In the genomic region with DNA sequence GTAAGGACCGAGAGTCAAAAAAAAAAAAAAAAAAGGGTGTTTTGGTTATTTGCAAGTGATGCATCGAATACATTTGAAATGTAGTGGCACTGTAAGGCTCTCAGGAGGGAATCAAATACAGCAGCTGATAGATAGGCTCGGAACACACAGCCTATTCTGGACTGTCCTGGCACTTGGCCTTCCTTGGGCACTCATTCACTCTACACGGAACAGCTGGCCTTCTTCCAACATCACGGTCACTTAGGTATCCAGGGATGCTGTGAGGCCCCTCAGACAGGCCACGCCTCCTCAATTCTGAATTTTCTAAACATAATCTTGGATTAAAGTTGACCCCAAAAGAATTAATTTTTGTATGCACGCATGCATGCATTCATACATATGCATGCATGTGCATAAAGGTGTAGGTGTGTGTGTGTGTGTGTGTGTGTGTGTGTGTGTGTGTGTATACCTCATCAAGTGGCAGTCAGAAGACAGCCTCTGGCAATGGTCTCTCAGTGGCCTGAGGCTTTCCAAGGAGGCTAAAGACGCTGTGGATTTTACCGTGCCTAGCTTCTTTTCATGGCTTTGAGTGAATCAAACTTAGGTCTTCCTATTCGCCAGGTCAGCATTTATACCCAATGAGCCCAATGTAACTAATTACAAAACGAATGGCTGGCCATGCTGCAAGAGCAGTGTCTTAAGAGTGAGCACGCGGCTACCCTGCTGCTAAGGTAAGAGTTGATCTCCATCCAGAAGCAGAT, we compare ENCODE assay signal across 11 mouse cellular contexts.
DNase-seq lines count a peak whose midpoint lies in the region; ATAC-seq and TF ChIP-seq lines count a peak whose summit lies in the region.
"Had no signal": no experiment of that assay in that cellular context is flagged by ENCODE, and none has a peak within 500 bp of the region (broad histone marks: within the 10 kb centered on the region; RNA-seq: fewer than 3 reads in every experiment).

No protein-coding gene starts in this region.

- H3K36me3 ChIP-seq in heart, embryonic 11.5 days (ENCODE audit: control insufficient read depth, insufficient read depth, low read length), result peaks cover 9% of the 10 kb centered on the region
- peaks cover 45% of the 10 kb centered on the region for H3K36me3 ChIP-seq in liver, adult 2 months (ENCODE audit: control insufficient read depth, insufficient read depth, low read length)
- peaks cover 24% of the 10 kb centered on the region for H3K36me3 ChIP-seq in hindbrain, embryonic 16.5 days (ENCODE audit: control insufficient read depth, insufficient read depth, low read length)
- H3K36me3 ChIP-seq in neural tube, embryonic 15.5 days, result peaks cover 36% of the 10 kb centered on the region
- H3K36me3 ChIP-seq: liver, embryonic 15.5 days had no signal

- no peak overlapping the region for H3K9ac ChIP-seq in heart, embryonic 11.5 days (ENCODE audit: low read depth, low read length)
- H3K9ac ChIP-seq in liver, adult 2 months (ENCODE audit: low read depth, low read length), result no peak overlapping the region
- no peak overlapping the region for H3K9ac ChIP-seq in hindbrain, embryonic 16.5 days (ENCODE audit: low read depth, low read length)
- no peak overlapping the region for H3K9ac ChIP-seq in neural tube, embryonic 15.5 days (replicated peaks)
- H3K9ac ChIP-seq: liver, embryonic 15.5 days had no signal

- TF ChIP-seq CTCF in liver, adult 2 months (IDR thresholded peaks at IDR 0.05; ENCODE audit: low read depth, low read length), result no peak

- peaks cover 9% of the 10 kb centered on the region; the same call in 1 of the 2 replicates for H3K4me1 ChIP-seq in heart, embryonic 11.5 days (ENCODE audit: control insufficient read depth, insufficient read depth, low read length)
- peaks cover 11% of the 10 kb centered on the region for H3K4me1 ChIP-seq in liver, adult 2 months (ENCODE audit: control insufficient read depth, insufficient read depth, low read length)
- no peaks in the 10 kb centered on the region; the same call in 1 of the 2 replicates for H3K4me1 ChIP-seq in hindbrain, embryonic 16.5 days (ENCODE audit: control insufficient read depth, insufficient read depth, low read depth, low read length)
- peaks cover 21% of the 10 kb centered on the region for H3K4me1 ChIP-seq in neural tube, embryonic 15.5 days
- H3K4me1 ChIP-seq: liver, embryonic 15.5 days had no signal

- H3K79me2 ChIP-seq in liver, adult 2 months (ENCODE audit: control insufficient read depth, insufficient read depth, low read length), result no peaks in the 10 kb centered on the region

- 80% methylated on average over 13 of the region's 13 CpGs for WGBS in heart, embryonic 11.5 days (ENCODE audit: insufficient replicate concordance)
- WGBS in liver, adult 2 months, result 76% methylated on average over 13 of the region's 13 CpGs
- WGBS in hindbrain, embryonic 16.5 days, result 62% methylated on average over 13 of the region's 13 CpGs
- WGBS in neural tube, embryonic 15.5 days, result 56% methylated on average over 13 of the region's 13 CpGs

- no peaks in the 10 kb centered on the region for H3K9me3 ChIP-seq in heart, embryonic 11.5 days (replicated peaks; ENCODE audit: control insufficient read depth, low read length)
- H3K9me3 ChIP-seq in hindbrain, embryonic 16.5 days (ENCODE audit: control insufficient read depth, low read length), result no peaks in the 10 kb centered on the region
- H3K9me3 ChIP-seq in neural tube, embryonic 15.5 days (replicated peaks), result no peaks in the 10 kb centered on the region
- H3K9me3 ChIP-seq: liver, embryonic 15.5 days had no signal

- TF ChIP-seq POLR2A in liver, adult 2 months (IDR thresholded peaks at IDR 0.05; ENCODE audit: extremely low read depth, insufficient read depth, low read length), result no peak

- H3K27ac ChIP-seq in heart, embryonic 11.5 days (ENCODE audit: low read depth, low read length), result no peak overlapping the region
- H3K27ac ChIP-seq in liver, adult 2 months (replicated peaks; ENCODE audit: insufficient read depth, low read depth, low read length), result no peak overlapping the region
- no peak overlapping the region for H3K27ac ChIP-seq in hindbrain, embryonic 16.5 days (ENCODE audit: low read depth, low read length)
- H3K27ac ChIP-seq in neural tube, embryonic 15.5 days (replicated peaks), result peak overlapping the region; percentile 58
- H3K27ac ChIP-seq: liver, embryonic 15.5 days; stomach, postnatal 0 days had no signal

- H3K4me3 ChIP-seq in heart, embryonic 11.5 days (ENCODE audit: low read depth, low read length), result no peak overlapping the region
- no peak overlapping the region for H3K4me3 ChIP-seq in liver, adult 2 months (ENCODE audit: insufficient read depth, low read depth, low read length)
- no peak overlapping the region for H3K4me3 ChIP-seq in hindbrain, embryonic 16.5 days (ENCODE audit: low read length)
- no peak overlapping the region for H3K4me3 ChIP-seq in neural tube, embryonic 15.5 days (replicated peaks)
- H3K4me3 ChIP-seq: liver, embryonic 15.5 days had no signal

- ATAC-seq in heart, embryonic 11.5 days (replicated peaks; ENCODE audit: insufficient number of reproducible peaks, low FRiP score, low TSS enrichment), result no peak
- peak; percentile 74 for ATAC-seq in hindbrain, embryonic 16.5 days
- peak; percentile 73; the same call in 1 of the 2 replicates for ATAC-seq in neural tube, embryonic 15.5 days (ENCODE audit: low FRiP score)
- ATAC-seq: activated CD4-positive, CD25-positive, alpha-beta regulatory T cell, adult 4 months had no signal

- DNase-seq in heart, adult 18-20 months, result peak; percentile 23 to 28
- peak; percentile 24 for DNase-seq in liver, adult 2 months (ENCODE audit: extremely low read depth, low read depth, low spot score)
- no peak for DNase-seq in liver
- DNase-seq in gastrocnemius, postnatal 25 days, result no peak
- DNase-seq: cerebellum, adult 11 months had no signal

- H3K27me3 ChIP-seq in heart, embryonic 11.5 days (ENCODE audit: control insufficient read depth, insufficient read depth, low read length), result no peaks in the 10 kb centered on the region
- no peaks in the 10 kb centered on the region for H3K27me3 ChIP-seq in liver, adult 2 months (ENCODE audit: control insufficient read depth, insufficient read depth, low read length)
- H3K27me3 ChIP-seq in hindbrain, embryonic 16.5 days (replicated peaks; ENCODE audit: control insufficient read depth, insufficient read depth, low read length), result no peaks in the 10 kb centered on the region
- no peaks in the 10 kb centered on the region for H3K27me3 ChIP-seq in neural tube, embryonic 15.5 days (replicated peaks)
- H3K27me3 ChIP-seq: liver, embryonic 15.5 days had no signal

- no peak overlapping the region for H3K4me2 ChIP-seq in heart, embryonic 11.5 days
- no peak overlapping the region for H3K4me2 ChIP-seq in hindbrain, embryonic 16.5 days (ENCODE audit: low read length)
- no peak overlapping the region for H3K4me2 ChIP-seq in neural tube, embryonic 15.5 days
- H3K4me2 ChIP-seq: liver, embryonic 15.5 days had no signal

Comparison
In these comparisons a context has a peak if more than half of its experiments do, and no peak if none do; other contexts are left out.
1. DNase-seq: peak in heart, adult 18-20 months (2 of 2) and liver, adult 2 months (single experiment); none in liver (single experiment) and gastrocnemius, postnatal 25 days (single experiment).